Mouse (Mus musculus): Measurements from ENCODE around the gene Olfr1314.

Olfr1314 gene

GRCm38 (mm10) chr2:112096681-112097080 lies at the start of gene Olfr1314:
TSS of gene Olfr1314 (minus strand) at chr2:112096781.
- no peak for DNase-seq (ENCODE audit: low read depth)

- DNase-seq (ENCODE audit: low read depth), result no peak
Observed at GRCm38 (mm10) chr2:112140029-112140428, 43.4 kb upstream of the Olfr1314 start, which contains the start of gene Olfr1317. TSS of gene Olfr1317 (plus strand) at chr2:112140329.

GRCm38 (mm10) chr2:112134877-112135276 lies 38.3 kb upstream of the Olfr1314 start, which contains the start of gene Olfr1316:
TSS of gene Olfr1316 (minus strand) at chr2:112134977.
- no peak for DNase-seq (ENCODE audit: low read depth)

GRCm38 (mm10) chr2:112115340-112115739 lies 18.8 kb upstream of the Olfr1314 start, which contains the start of gene Olfr1315-ps1:
TSS of gene Olfr1315-ps1 (minus strand) at chr2:112115440.
- DNase-seq (ENCODE audit: low read depth), result no peak

GRCm38 (mm10) chr2:112077743-112078142 lies 18.8 kb downstream of the Olfr1314 start, which contains the start of gene Olfr1313:
TSS of gene Olfr1313 (minus strand) at chr2:112077843.
- no peak for DNase-seq (ENCODE audit: low read depth)

- DNase-seq (ENCODE audit: low read depth), result no peak
Observed at GRCm38 (mm10) chr2:112050138-112050537, 46.4 kb downstream of the Olfr1314 start, which contains the start of gene Olfr1312. TSS of gene Olfr1312 (minus strand) at chr2:112050238.

Measured in induced T-regulatory cell, adult 2 months (primary cell).